Mouse (Mus musculus): ENCODE measurements around the gene Vti1a. TPM values are rescaled to one million over a fixed set of nuclear protein-coding genes. Genes with fewer than 3 reads are reported as not detected.

Vti1a gene
- polyA plus RNA-seq, 1 experiment: 17.6 TPM

DNA sequence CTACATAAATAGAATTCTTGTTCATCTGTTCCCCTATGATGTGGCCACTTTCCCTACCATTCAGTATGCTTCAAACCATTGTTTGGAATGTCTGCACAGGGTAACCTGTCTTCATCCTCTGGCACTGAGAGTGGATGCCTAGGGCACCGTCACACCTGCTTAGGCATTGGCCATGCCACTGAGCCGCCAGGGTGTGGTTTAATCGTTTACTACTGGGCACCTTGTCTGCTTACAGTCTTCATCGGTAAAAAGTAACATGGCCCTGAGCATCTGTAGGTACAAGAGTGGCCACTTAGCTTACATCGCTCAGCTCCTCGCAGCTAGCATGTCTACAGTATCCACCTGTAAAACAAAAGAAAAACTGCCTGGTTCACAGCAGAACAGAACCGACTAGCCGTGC lies 264.1 kb downstream of the Vti1a start:
- no peaks in the 10 kb centered on the region for H3K36me3 ChIP-seq (ENCODE audit: control insufficient read depth, insufficient read depth, low read length, poor library complexity, severe bottlenecking)

GRCm38 (mm10) chr19:55580667-55581066 lies 264.6 kb downstream of the Vti1a start:
- TF ChIP-seq CTCF (IDR thresholded peaks at IDR 0.05; ENCODE audit: low read depth, low read length) (no peak), POLR2A (IDR thresholded peaks at IDR 0.05; ENCODE audit: insufficient read depth, low read length) (no peak)
- no peak overlapping the region for H3K27ac ChIP-seq (ENCODE audit: insufficient read depth, low read length)
- H3K4me1 ChIP-seq (ENCODE audit: control insufficient read depth, insufficient read depth, low read length): no peaks in the 10 kb centered on the region
- no peak overlapping the region for H3K9ac ChIP-seq (ENCODE audit: low read depth, poor library complexity, severe bottlenecking)
- H3K9me3 ChIP-seq (replicated peaks; ENCODE audit: control insufficient read depth, insufficient read depth, low read length, poor library complexity, severe bottlenecking): no peaks in the 10 kb centered on the region
- H3K4me3 ChIP-seq (ENCODE audit: low read depth, low read length): no peak overlapping the region
- H3K27me3 ChIP-seq (ENCODE audit: control insufficient read depth, insufficient read depth, low read length, poor library complexity, severe bottlenecking): no peaks in the 10 kb centered on the region
- no peaks in the 10 kb centered on the region for H3K36me3 ChIP-seq (ENCODE audit: control insufficient read depth, insufficient read depth, low read length, poor library complexity, severe bottlenecking)

More for the DNA sequence above, 264.1 kb downstream of the Vti1a start:
- Histone ChIP-seq H3K27ac (ENCODE audit: insufficient read depth, low read length) (no peak overlapping the region), H3K9me3 (replicated peaks; ENCODE audit: control insufficient read depth, insufficient read depth, low read length, poor library complexity, severe bottlenecking) (no peaks in the 10 kb centered on the region), H3K4me3 (ENCODE audit: low read depth, low read length) (no peak overlapping the region), H3K4me1 (ENCODE audit: control insufficient read depth, insufficient read depth, low read length) (no peaks in the 10 kb centered on the region), H3K27me3 (ENCODE audit: control insufficient read depth, insufficient read depth, low read length, poor library complexity, severe bottlenecking) (no peaks in the 10 kb centered on the region), H3K9ac (ENCODE audit: low read depth, poor library complexity, severe bottlenecking) (no peak overlapping the region)
- TF ChIP-seq POLR2A (IDR thresholded peaks at IDR 0.05; ENCODE audit: insufficient read depth, low read length) (no peak), EP300 (IDR thresholded peaks at IDR 0.05; ENCODE audit: insufficient read depth, low read depth, low read length) (no peak), CTCF (IDR thresholded peaks at IDR 0.05; ENCODE audit: low read depth, low read length) (no peak)

GRCm38 (mm10) chr19:55582896-55583653 lies 267.0 kb downstream of the Vti1a start:
- no peaks in the 10 kb centered on the region for H3K9me3 ChIP-seq (replicated peaks; ENCODE audit: control insufficient read depth, insufficient read depth, low read length, poor library complexity, severe bottlenecking)
- no peak overlapping the region for H3K4me3 ChIP-seq (ENCODE audit: low read depth, low read length)
- no peaks in the 10 kb centered on the region for H3K4me1 ChIP-seq (ENCODE audit: control insufficient read depth, insufficient read depth, low read length)
- no peak overlapping the region for H3K9ac ChIP-seq (ENCODE audit: low read depth, poor library complexity, severe bottlenecking)
- TF ChIP-seq POLR2A (IDR thresholded peaks at IDR 0.05; ENCODE audit: insufficient read depth, low read length) (no peak), EP300 (IDR thresholded peaks at IDR 0.05; ENCODE audit: insufficient read depth, low read depth, low read length) (no peak), CTCF (IDR thresholded peaks at IDR 0.05; ENCODE audit: low read depth, low read length) (no peak)
- H3K27ac ChIP-seq (ENCODE audit: insufficient read depth, low read length): no peak overlapping the region
- no peaks in the 10 kb centered on the region for H3K36me3 ChIP-seq (ENCODE audit: control insufficient read depth, insufficient read depth, low read length, poor library complexity, severe bottlenecking)
- no peaks in the 10 kb centered on the region for H3K27me3 ChIP-seq (ENCODE audit: control insufficient read depth, insufficient read depth, low read length, poor library complexity, severe bottlenecking)

DNA sequence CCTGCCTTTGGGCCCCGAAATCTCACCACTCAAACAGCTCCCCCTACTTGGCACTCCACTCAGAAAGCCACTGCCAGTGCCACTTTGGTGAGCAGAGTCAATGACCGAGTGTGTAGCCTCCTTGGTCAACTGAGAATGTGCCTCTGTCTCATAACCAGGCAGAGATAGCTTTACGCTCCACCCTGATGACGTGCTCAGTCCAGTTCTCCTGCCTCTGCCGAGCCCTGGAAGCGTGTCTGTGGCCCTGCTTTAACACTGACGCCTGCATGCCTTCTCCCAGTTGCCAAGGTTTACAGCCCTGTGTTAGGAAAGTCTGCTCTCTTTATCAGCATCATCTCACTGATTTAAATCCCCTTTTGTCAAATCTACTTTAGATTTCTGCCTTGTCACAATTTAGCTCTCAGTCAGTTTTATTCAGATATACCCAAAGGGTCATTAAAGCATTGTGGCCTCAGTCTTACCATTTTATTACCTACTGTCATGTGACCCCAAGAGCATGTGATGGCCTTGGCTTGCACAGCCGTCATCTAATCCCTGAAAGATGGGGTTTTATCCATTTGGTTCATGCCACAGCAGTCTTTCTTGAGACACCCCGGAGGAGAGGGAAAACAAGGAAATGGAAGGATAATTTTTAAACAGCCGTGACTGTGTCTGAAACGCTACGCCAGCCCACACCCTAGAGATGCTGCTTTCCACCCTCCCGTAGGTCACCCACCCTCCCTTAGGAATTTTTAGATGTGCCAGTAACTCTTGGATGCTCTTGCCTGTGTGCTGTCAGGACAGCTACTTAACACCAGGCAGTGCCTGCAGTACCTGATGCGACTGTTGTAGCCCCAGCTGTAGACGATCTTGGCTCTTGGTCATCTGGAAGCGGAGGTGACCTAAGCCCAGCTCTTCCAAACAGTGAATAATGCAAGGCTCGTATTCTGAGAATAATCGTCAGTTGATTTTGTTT lies 269.5 kb downstream of the Vti1a start:
- no peaks in the 10 kb centered on the region for H3K9me3 ChIP-seq (replicated peaks; ENCODE audit: control insufficient read depth, insufficient read depth, low read length, poor library complexity, severe bottlenecking)
- H3K9ac ChIP-seq (ENCODE audit: low read depth, poor library complexity, severe bottlenecking): no peak overlapping the region
- no peak for TF ChIP-seq EP300 (IDR thresholded peaks at IDR 0.05; ENCODE audit: insufficient read depth, low read depth, low read length)
- peaks cover 4% of the 10 kb centered on the region for H3K4me1 ChIP-seq (ENCODE audit: control insufficient read depth, insufficient read depth, low read length)
- H3K36me3 ChIP-seq (ENCODE audit: control insufficient read depth, insufficient read depth, low read length, poor library complexity, severe bottlenecking): no peaks in the 10 kb centered on the region
- no peak overlapping the region for H3K4me3 ChIP-seq (ENCODE audit: low read depth, low read length)
- no peaks in the 10 kb centered on the region for H3K27me3 ChIP-seq (ENCODE audit: control insufficient read depth, insufficient read depth, low read length, poor library complexity, severe bottlenecking)
- no peak overlapping the region for H3K27ac ChIP-seq (ENCODE audit: insufficient read depth, low read length)

DNA sequence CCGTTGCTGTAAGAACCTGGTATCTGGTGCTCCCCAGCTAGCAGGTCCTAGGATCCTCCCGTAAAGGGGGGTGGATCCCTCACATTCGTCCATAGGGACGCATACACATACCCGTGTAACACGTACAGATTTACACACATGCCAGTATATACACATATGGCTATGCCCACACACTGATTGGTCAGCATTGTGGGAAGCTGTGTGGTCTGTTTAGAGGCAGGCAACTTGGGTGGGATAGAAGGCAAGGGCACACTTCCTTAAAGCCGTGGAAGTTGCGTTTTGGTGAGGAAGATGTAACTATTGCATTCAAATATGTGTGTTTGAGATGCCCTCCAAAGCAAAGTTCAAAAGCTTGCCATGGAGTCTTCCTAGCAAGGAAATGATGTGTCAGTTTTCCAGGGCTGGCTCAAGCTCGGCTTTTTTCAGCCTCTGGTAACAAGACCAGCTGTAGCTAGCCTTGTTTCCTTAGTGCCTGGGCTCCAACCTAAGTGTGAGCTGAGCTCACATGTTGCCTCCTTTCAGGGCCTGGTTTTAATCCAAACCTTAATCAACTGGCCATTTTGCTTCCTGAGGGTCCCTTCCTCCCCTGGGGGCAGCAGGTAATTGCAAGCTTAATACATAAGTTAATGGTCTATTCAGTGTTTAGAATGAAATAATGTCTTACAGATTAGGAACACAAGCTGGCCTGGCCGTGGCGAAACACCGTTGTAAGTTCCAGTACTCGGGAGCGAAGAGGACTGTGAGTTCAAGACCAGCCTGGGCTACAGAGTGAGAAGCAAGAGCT lies 271.7 kb downstream of the Vti1a start:
- Histone ChIP-seq H3K4me1 (ENCODE audit: control insufficient read depth, insufficient read depth, low read length) (peaks cover 4% of the 10 kb centered on the region), H3K27me3 (ENCODE audit: control insufficient read depth, insufficient read depth, low read length, poor library complexity, severe bottlenecking) (no peaks in the 10 kb centered on the region), H3K4me3 (ENCODE audit: low read depth, low read length) (no peak overlapping the region), H3K9ac (ENCODE audit: low read depth, poor library complexity, severe bottlenecking) (no peak overlapping the region), H3K27ac (ENCODE audit: insufficient read depth, low read length) (no peak overlapping the region), H3K9me3 (replicated peaks; ENCODE audit: control insufficient read depth, insufficient read depth, low read length, poor library complexity, severe bottlenecking) (peaks cover 2% of the 10 kb centered on the region; the same call in 1 of the 2 replicates), H3K36me3 (ENCODE audit: control insufficient read depth, insufficient read depth, low read length, poor library complexity, severe bottlenecking) (no peaks in the 10 kb centered on the region)
- TF ChIP-seq CTCF (IDR thresholded peaks at IDR 0.05; ENCODE audit: low read depth, low read length) (no peak), POLR2A (IDR thresholded peaks at IDR 0.05; ENCODE audit: insufficient read depth, low read length) (no peak), EP300 (IDR thresholded peaks at IDR 0.05; ENCODE audit: insufficient read depth, low read depth, low read length) (no peak)
